Mouse (Mus musculus) MEL (cell line): ENCODE measurements around the gene Eif2b4. TPM values are rescaled to one million over a fixed set of nuclear protein-coding genes. Genes with fewer than 3 reads are reported as not detected.

ENCODE experiments used
- polyA plus RNA-seq, 2 experiments: library from polyadenylated mRNA; stranded (reverse) in 1 of 2; unstranded in 1 of 2; fragments of >175 nt in 1 of 2; fragments of >200 nt in 1 of 2; gene quantifications; 2 replicates each; pipeline versions ENCODE4 v1.2.1 to v1.2.4; 2012; ENCODE audit warnings: low replicate concordance in 2 of 2, low read depth in 1 of 2; ENCODE audit not compliant: insufficient read length in 2 of 2, insufficient read depth in 1 of 2, missing spikeins in 1 of 2
- total RNA-seq: library from RNA; depleted of rRNA; stranded (reverse); fragments of 300-350 nt; gene quantifications from 2 replicates; pipeline ENCODE4 v1.2.3, GENCODE M21; 2012; rRNA removed

The Eif2b4 gene
- total and polyA plus RNA-seq, 3 experiments = 151 to 282 TPM; not detected in 1

Other genes with a start within 250 kb of the Eif2b4 start
- gene Cgref1, start 247.8 kb downstream of the Eif2b4 start, total RNA-seq = not detected in 2 replicates
- 1 to 10 TPM in 1 of 2 experiments, not detected in 1; 1.4 TPM for gene Cgref1, start 247.8 kb downstream of the Eif2b4 start, polyA plus RNA-seq
- 141 and 143 TPM in 2 replicates for gene Preb, start 233.1 kb downstream of the Eif2b4 start, total RNA-seq
- 100 to 1,000 TPM in 1 of 2 experiments, not detected in 1; 247 TPM for gene Preb, start 233.1 kb downstream of the Eif2b4 start, polyA plus RNA-seq
- 0.03 and 0.08 TPM in 2 replicates for gene Tcf23, start 224.8 kb downstream of the Eif2b4 start, total RNA-seq
- under 1 TPM in 1 of 2 experiments, not detected in 1; 0.07 TPM for gene Tcf23, start 224.8 kb downstream of the Eif2b4 start, polyA plus RNA-seq
- gene Atraid, start 145.1 kb downstream of the Eif2b4 start, total RNA-seq = 31.7 and 37.2 TPM in 2 replicates
- gene Atraid, start 145.1 kb downstream of the Eif2b4 start, polyA plus RNA-seq = 10 to 100 TPM in 1 of 2 experiments, not detected in 1; 58.0 TPM
- 25.6 and 34.5 TPM in 2 replicates for gene Slc5a6, start 144.5 kb downstream of the Eif2b4 start, total RNA-seq
- gene Slc5a6, start 144.5 kb downstream of the Eif2b4 start, polyA plus RNA-seq = 10 to 100 TPM in 1 of 2 experiments, not detected in 1; 41.7 TPM
- 213 and 228 TPM in 2 replicates for gene Cad, start 138.7 kb downstream of the Eif2b4 start, total RNA-seq
- 100 to 1,000 TPM; 254 to 383 TPM for gene Cad, start 138.7 kb downstream of the Eif2b4 start, polyA plus RNA-seq
- gene Dnajc5g, start 87.1 kb downstream of the Eif2b4 start, total RNA-seq = not detected in 2 replicates
- not detected for gene Dnajc5g, start 87.1 kb downstream of the Eif2b4 start, polyA plus RNA-seq
- not detected in 2 replicates for gene Slc30a3, start 85.2 kb downstream of the Eif2b4 start, total RNA-seq
- gene Slc30a3, start 85.2 kb downstream of the Eif2b4 start, polyA plus RNA-seq = not detected
- gene Trim54, start 76.7 kb downstream of the Eif2b4 start, total RNA-seq = not detected in 2 replicates
- gene Trim54, start 76.7 kb downstream of the Eif2b4 start, polyA plus RNA-seq = not detected
- not detected in 2 replicates for gene Ucn, start 54.6 kb downstream of the Eif2b4 start, total RNA-seq
- not detected for gene Ucn, start 54.6 kb downstream of the Eif2b4 start, polyA plus RNA-seq
- 25.4 and 25.8 TPM in 2 replicates for gene Mpv17, start 39.2 kb downstream of the Eif2b4 start, total RNA-seq
- gene Mpv17, start 39.2 kb downstream of the Eif2b4 start, polyA plus RNA-seq = 10 to 100 TPM in 1 of 2 experiments, not detected in 1; 49.9 TPM
- 5.0 and 5.8 TPM in 2 replicates for gene Gm29609, start 13.5 kb downstream of the Eif2b4 start, total RNA-seq
- gene Gm29609, start 13.5 kb downstream of the Eif2b4 start, polyA plus RNA-seq = 1 to 10 TPM in 1 of 2 experiments, not detected in 1; 6.4 TPM
- gene Gtf3c2, start 13.3 kb downstream of the Eif2b4 start, total RNA-seq = 46.7 and 50.9 TPM in 2 replicates
- gene Gtf3c2, start 13.3 kb downstream of the Eif2b4 start, polyA plus RNA-seq = 100 to 1,000 TPM in 1 of 2 experiments, not detected in 1; 129 TPM
- 67.3 and 85.1 TPM in 2 replicates for gene Snx17, start 203 bp downstream of the Eif2b4 start, total RNA-seq
- 10 to 100 TPM in 1 of 2 experiments, not detected in 1; 85.6 TPM for gene Snx17, start 203 bp downstream of the Eif2b4 start, polyA plus RNA-seq
- gene Zfp513, start 8.9 kb upstream of the Eif2b4 start, total RNA-seq = 6.0 and 7.0 TPM in 2 replicates
- gene Zfp513, start 8.9 kb upstream of the Eif2b4 start, polyA plus RNA-seq = 10 to 100 TPM in 1 of 2 experiments, not detected in 1; 15.2 TPM
- 374 and 408 TPM in 2 replicates for gene Ppm1g, start 27.3 kb upstream of the Eif2b4 start, total RNA-seq
- 100 to 1,000 TPM; 169 to 639 TPM for gene Ppm1g, start 27.3 kb upstream of the Eif2b4 start, polyA plus RNA-seq
- 40.5 and 42.0 TPM in 2 replicates for gene Nrbp1, start 47.4 kb upstream of the Eif2b4 start, total RNA-seq
- 10 to 100 TPM in 1 of 2 experiments, not detected in 1; 55.2 TPM for gene Nrbp1, start 47.4 kb upstream of the Eif2b4 start, polyA plus RNA-seq
- gene Gm9970, start 47.8 kb upstream of the Eif2b4 start, total RNA-seq = not detected in 2 replicates
- gene Gm9970, start 47.8 kb upstream of the Eif2b4 start, polyA plus RNA-seq = under 1 TPM in 1 of 2 experiments, not detected in 1; 0.24 TPM
- 1.2 and 1.3 TPM in 2 replicates for gene Krtcap3, start 58.3 kb upstream of the Eif2b4 start, total RNA-seq
- gene Krtcap3, start 58.3 kb upstream of the Eif2b4 start, polyA plus RNA-seq = 1 to 10 TPM in 1 of 2 experiments, not detected in 1; 3.3 TPM
- 13.5 and 15.3 TPM in 2 replicates for gene Ift172, start 97.7 kb upstream of the Eif2b4 start, total RNA-seq
- gene Ift172, start 97.7 kb upstream of the Eif2b4 start, polyA plus RNA-seq = 10 to 100 TPM in 1 of 2 experiments, not detected in 1; 21.8 TPM
- gene Fndc4, start 102.7 kb upstream of the Eif2b4 start, total RNA-seq = not detected in 2 replicates
- gene Fndc4, start 102.7 kb upstream of the Eif2b4 start, polyA plus RNA-seq = under 1 TPM in 1 of 2 experiments, not detected in 1; 0.32 TPM
- gene Gckr, start 104.0 kb upstream of the Eif2b4 start, total RNA-seq = 0.04 TPM in 1 of 2 replicates, not detected in the other
- gene Gckr, start 104.0 kb upstream of the Eif2b4 start, polyA plus RNA-seq = under 1 TPM in 1 of 2 experiments, not detected in 1; 0.19 TPM